Mouse (Mus musculus) mouse trophoblast stem cell (cell line): ENCODE results near the gene Paqr7.

Experiments used
- in situ Hi-C, 2 experiments: fragments of 300-500 bp; cut with MseI, MboI; formaldehyde crosslinking; loops; 2 replicates in 1 of 2; 3 replicates in 1 of 2; pipeline ENCODE4 v1.15.1; 2025

Gene Paqr7

DNA sequence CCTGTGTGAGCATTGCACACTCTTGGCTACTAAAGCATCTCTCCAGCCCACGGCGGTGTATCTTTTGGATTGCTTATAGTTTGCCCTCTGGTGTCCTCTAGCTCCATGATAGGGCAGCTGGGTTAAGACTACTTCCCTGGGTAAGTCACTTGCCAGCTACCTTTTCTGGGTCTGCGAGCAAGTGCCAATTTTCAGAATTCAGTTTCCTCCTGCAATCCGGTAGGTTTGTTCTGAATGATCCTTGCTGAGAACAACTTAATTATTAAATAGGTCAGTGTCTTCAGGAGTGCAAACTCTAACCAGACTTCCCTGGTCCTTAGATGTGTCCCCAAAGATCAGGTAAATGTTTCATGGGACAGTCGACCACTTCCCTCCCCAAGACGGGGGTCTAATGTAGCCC, 4.6 kb downstream of the Paqr7 start:
- in situ Hi-C loops, result no loop called here

DNA sequence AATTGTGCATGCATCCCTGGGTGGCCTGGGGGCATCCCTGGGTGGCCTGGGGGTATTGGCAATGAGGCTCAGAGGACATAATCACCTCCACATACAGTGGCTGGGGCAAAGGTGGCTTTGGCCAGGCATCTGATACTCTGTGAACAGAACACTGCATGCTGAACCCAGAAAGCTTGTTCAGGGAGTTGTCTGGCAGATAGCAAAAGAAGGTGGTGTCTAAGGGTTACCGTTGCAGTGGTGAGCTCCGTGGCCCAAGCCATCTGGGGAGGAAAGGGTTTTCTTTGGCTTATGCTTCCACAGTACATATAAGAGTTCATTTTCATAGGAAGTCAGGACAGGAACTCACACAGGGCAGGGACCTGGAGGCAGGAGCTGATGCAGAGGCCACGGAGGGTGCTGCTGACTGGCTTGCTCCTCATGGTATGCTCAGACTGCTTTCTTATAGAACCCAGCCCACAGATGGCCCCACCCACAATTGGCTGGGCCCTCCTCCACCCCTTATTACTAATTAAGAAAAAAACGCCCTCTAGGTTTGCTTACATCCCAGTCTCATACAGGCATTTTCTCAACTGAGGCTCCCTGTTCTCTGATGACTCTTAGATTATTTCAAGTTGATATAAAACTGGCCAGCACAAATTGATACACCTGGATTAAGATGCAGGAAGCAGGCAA, 7.3 kb downstream of the Paqr7 start:
- in situ Hi-C loops, result no loop called here

DNA sequence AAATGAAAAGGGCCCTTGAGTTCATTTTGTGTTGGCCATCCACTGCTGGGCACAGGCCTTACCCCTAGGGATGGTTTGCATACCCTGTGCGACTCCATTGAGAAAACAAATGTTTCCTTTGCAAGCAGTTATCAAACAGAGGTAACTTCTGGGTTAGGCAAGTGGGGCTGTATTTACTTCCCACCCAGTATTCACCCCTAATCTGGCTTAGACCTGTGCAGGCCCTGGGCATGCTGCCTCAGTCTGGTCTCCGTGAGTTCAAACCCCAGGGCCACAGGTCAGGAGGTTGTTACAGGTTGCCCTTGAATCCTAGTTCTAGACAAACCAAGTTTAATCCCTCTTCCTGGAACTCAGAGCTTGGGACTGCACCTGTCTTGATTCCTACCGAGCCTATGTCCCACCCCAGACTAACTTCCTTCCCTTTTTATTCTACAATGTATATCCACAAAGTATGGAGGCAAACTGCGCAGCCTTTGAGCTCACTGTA, 8.8 kb downstream of the Paqr7 start:
- in situ Hi-C loops, result no loop called here

DNA sequence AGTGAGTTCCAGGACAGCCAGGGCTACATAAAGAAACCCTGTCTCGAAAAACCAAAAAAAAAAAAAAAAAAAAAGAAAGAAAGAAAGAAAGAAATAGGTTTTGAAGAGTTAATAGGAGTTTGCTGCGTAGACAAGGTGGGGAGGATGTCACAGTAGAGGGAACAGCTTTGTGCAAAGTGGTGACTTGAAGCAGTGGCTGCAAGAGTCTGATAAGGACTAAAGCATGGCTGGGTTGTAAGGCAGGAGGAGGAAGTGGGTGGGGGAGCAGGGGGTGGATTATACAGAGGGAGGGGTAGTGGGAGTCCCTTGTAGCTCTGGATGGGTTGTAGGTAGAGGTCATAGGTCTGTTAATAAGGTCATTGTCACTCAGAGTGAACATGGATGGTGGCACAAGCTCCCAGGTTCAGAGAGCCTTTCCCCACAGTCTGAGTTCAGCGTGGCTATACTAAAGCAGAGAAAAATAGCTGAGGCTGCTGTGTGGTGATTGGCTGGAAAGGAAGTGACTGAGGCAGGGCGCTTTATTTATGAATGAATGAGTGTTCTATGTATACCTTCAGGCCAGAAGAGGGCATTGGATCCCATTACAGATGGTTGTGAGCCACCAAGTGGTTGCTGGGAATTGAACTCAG, 9.6 kb downstream of the Paqr7 start:
- in situ Hi-C loops, result no loop called here

DNA sequence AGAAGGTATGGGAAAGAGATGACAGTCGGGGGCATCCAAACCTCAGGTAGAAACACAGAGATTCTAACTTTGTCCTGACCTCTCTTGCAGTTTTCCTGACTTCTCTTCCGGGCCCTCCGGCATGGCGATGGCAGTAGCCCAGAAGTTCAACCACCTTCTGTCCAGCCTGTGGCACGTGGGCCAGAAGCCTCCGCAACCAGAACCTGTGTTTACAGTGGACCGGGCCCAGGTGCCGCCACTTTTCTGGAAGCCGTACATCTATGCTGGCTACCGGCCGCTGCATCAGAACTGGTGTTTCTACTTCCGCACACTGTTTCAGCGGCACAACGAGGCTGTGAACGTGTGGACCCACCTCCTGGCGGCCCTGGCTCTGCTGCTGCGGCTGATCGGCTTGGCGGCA, 10.2 kb downstream of the Paqr7 start:
- in situ Hi-C loops, result no loop called here

DNA sequence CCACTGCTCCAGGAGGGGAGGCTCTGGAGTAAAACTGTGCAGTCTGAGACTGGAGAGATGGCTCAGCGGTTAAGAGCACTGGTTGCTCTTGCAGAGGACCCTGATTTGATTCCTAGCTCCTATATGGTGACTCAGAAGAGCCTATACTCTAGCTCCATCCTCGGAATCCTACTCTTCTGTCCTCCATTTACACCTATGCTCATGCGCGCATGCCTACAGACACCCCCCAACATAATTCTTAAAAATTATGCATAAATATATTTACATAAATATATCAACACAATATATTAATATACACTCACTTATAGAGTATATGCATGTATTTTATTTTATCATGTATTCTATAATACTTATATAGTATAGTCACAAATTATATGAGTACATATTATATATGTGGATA, 13.9 kb downstream of the Paqr7 start:
- in situ Hi-C loops, result no loop called here

DNA sequence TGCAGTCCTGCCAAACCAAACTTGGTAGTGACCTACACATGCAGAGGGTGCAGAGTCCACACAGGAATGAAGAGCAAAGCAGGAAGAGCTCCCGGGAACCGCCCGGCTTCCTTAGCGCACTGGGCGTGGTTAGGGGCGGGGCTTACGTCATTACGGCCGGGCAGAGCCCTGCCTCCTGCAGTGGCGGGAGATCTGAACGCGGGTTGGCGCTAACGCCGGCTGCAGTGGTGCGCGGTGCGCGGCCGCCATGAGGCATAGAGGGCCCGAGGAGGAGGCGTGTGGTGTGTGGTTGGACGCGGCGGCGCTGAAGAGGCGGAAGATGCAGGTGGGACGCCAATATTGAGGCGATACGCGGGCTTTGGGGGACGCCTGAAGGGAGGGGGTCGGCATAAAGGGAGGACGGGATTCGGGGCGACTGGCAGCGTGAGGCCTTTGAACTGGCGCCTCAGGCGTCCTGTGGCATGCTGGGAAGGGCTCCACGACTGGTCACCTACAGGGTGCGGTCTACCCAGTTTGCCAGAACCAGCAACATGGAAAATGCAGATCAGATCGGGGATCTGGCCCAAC, 14.4 kb downstream of the Paqr7 start, which contains the start of gene Aunip:
Aunip (plus strand) TSS at position 155 of the 567 bp plus-strand sequence.
- in situ Hi-C loops, result no loop called here

DNA sequence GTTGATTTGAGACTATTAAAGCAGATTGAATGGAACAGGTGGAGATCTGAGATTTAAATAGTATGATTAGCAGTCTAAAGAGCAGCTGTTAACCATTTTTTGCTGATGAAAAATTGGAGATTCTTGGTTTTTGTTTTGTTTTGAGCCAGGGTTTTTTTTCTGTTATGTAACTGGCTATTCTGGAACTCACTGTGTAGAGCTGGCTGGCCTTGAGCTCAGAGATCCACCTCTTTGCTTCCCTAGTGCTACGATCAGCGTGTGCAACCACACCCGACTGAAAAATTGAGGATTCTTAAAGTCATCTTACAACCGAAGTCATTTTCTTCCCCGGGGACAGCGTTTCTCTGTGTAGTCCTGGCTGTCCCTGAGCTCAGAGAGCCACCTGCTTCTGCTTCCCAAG, 15.2 kb downstream of the Paqr7 start:
- in situ Hi-C loops, result no loop called here

DNA sequence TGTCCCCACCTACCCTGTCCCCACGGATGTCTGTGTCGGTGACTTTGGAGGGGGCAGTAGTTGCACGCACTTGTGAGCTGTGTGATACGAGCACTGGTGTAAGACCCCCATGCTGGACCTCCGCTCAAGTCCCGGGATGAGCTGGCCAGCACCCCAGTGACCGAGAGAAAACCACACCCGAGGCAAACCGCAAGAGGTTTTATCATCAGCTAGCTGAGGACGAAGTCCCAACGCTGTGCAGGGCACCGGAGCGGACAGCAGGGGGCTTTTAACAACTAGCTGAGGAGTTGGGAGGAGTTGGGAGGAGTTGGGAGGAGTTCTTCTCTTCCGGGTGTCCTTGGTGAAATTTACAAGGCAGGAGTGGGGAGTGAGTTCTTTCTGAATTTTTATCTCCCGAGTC, 16.3 kb downstream of the Paqr7 start:
- in situ Hi-C loops, result no loop called here

DNA sequence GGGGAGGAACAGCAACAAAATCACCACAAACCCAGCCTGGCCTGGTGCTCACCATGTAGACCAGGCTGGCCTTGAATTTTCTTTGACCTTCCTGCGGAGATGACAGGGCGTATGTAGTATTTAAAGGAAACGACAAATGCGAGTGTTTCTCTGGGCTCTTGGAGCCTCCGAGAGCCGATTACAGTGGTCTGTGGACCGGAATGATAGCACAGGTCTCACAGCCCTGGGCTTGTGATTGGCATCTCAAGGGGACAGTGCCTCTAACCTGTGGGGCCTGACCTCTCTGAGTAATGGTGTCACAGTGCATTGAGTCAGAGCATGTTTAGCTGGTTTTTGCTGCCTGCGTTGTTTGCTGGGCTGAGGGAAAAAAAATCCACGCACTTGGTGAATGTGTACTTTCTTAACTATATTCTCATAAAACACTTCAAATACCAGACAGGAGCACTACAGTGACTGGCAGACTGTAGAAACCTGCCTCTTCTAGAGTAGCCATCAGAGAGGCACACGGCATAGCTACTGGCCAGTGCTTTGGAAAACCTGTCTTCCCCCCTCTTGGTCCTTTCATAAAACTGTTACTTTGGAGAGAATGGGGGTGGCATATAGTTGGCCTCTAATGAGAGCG, 17.9 kb downstream of the Paqr7 start:
- in situ Hi-C loops, result no loop called here

DNA sequence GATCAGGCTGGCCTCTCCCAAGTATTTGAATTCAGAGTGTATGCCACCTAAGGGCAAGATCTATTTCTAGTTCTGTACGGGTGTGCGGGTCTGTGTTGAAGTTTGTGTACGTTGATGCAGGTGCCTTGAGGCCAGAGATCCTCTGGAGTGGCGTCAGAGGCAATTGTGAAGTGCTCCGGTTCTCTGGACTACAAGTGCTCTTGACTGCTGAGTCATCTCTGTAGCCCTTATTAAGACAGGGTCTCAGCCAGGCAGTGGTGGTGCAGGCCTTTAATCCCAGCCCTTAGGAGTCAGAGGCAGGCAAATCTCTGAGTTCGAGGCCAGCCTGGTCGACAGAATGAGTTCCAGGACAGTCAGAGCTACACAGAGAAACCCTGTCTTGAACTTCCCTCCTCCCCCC, 19.1 kb downstream of the Paqr7 start:
- in situ Hi-C loops, result no loop called here

DNA sequence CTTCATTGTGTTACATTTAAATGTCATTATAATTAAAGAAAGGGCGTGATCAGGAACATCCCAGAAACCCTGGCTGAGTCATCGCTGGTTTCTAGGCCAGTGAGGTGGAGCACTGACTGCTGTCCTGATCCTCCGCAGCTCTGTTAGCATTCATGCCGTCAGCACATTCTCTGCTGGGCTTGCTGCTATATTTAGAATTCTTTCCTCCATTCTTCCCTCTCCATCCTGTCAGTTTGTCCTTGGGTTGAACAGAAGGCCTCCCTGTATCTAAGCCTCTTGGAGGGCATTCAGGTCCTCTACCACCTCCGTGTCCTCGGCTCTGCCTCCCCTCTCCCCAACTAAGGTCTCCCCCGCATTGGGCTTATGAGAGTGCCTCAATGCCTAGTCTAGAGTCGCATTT, 20.5 kb downstream of the Paqr7 start:
- in situ Hi-C loops, result no loop called here

DNA sequence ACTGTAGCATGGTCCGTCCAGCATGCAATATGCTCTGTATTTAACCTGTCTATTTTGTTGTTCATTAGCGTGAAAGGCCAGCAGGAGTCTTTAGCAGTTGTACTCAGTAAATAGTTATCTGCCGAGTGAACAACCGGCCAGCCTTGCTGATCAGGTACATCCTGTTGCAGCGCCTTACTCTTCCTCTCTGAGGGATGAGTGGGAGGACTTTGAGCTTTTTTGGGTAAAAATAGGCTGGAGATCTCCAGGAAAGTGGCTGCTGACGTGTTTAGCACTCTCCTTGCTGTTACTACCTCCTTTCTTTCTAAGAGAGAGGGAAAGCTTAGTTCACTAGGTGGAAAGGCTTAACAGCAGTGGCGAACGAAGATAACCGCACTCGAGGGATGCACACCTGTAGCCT, 21.2 kb downstream of the Paqr7 start:
- in situ Hi-C loops, result no loop called here

DNA sequence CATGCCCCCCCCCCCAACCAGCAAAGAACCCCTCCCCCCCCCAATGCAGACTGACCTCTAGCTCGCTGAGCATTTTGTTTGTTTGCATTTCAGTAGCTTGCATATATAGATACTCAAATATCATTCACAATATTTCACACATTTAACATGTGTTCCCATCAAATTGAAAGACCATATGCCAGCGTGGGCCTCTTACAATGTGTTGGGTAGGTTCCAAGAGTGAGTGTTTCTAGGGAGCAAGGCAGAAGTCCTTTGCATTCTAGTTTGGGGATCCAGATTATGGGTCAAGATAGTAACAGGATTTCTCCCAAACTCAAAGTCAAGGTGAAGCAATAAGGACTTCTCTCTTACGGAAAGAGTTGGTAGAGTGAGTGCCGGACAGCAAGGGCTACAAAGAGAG, 22.0 kb downstream of the Paqr7 start:
- in situ Hi-C loops, result no loop called here

DNA sequence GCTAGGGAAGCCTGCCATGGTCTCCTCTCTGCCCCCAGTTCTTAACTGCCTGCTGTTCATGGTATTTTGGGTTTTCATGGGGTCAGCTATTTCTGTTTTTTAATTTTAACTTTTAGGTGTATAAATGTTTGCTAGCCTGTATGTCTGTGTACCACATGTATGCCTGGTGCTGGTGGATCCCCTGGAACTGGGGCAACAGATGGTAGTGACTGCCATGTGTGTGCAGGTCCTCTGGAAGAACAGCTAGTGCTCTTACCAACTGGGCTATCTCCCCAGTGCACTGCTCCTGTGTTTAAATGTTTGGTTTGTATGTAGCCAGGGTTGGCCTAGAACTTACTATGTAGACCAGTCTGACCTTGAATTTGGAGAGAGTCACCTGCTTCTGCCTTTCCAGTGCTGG, 22.8 kb downstream of the Paqr7 start:
- in situ Hi-C loops, result no loop called here

DNA sequence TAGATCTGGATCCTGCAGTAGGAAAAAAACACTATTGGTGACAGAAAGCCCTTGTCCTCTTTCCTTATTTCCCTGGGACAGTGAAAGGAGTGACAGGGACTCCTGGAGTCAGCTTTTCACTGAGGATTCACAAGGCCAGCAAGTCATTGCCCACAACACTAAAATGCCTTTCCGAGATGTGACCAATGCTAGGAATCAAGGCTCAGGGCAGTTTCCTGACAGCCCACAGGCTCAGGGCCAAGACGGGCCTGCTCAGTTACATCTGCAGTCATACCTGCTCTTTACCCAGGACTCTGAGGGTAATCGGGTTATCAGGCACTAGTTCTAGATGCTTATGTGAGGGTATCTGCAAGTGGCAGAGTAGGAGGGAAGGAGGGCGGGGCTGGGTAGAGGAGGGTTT, 26.9 kb downstream of the Paqr7 start:
- in situ Hi-C loops, result no loop called here

DNA sequence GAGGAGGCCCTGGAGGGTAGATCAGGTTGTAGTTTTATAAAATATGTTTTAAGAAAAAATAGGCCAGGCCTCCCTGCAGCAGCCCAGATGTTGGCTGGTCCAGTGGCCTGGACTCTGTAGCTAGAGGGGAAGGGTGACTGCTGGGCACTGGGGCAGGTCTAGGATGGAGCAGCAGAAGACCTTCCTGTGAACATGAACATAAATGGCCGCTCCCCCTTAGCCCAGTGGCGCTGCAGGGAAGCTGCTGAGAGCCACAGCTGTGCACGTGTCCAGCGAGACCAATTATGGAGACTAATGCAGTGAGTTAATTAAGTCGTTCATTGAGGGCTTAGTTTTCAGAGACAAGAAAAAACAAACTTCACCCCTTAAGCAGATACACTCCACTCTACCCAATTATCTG, 29.3 kb downstream of the Paqr7 start:
- in situ Hi-C loops, result no loop called here

DNA sequence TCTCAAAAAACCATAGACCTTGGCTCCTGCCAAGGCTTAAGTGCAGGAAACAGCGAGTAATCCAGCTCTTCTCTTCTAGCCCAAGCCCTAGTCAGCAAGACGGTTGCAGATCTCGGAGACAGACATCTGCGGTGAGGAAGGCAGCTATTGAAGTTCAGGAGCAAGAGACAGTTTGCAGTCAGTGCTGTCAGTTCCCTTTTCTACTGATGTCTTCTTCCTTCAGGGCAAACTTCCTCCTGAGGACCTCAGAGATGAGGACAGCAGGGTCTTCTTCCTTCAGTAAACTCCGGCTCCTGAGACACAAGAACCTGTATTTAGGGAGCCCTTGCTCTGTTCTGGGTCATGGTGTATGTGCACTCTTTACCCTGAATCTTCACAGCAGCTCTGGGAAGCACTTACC, 29.7 kb downstream of the Paqr7 start:
- in situ Hi-C loops, result no loop called here

DNA sequence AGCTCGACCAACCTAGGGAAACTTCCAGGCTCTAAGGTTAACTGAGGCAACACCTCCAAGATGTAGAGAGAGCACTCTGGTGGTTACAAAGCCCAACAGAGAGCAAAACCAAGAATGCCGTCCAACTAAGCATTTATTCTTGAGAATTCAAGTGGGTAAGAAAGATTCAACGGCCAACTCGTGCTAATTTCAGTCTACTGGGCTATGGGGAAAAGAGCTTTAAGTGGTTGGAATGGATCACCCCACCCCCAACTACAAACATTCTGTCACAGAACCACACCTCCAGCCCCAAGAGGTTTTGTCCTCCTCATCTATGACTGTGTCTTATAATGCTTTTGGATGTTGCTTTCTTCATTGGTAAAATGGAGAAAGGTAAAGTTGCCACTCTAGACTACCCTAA, 36.4 kb downstream of the Paqr7 start:
- in situ Hi-C loops, result no loop called here

DNA sequence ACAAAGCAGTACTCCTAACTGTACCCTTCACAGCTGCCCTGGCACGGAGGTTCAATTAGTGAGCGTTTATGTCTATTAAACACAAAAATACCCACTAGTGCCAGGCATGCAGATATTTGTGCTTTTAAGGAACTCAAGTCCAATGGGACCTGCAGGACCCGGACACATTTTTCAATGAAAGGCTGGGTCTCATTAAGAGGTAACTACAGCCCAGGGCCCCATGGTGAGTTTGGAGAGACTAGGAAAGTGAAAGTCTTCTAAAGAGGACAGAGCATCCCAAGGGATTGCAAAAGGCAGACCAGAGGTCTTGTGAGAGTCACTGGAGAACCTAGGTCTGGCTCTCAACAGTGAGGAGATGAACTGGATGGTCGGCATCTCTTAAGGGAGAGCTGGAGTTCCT, 36.9 kb downstream of the Paqr7 start:
- in situ Hi-C loops, result no loop called here

DNA sequence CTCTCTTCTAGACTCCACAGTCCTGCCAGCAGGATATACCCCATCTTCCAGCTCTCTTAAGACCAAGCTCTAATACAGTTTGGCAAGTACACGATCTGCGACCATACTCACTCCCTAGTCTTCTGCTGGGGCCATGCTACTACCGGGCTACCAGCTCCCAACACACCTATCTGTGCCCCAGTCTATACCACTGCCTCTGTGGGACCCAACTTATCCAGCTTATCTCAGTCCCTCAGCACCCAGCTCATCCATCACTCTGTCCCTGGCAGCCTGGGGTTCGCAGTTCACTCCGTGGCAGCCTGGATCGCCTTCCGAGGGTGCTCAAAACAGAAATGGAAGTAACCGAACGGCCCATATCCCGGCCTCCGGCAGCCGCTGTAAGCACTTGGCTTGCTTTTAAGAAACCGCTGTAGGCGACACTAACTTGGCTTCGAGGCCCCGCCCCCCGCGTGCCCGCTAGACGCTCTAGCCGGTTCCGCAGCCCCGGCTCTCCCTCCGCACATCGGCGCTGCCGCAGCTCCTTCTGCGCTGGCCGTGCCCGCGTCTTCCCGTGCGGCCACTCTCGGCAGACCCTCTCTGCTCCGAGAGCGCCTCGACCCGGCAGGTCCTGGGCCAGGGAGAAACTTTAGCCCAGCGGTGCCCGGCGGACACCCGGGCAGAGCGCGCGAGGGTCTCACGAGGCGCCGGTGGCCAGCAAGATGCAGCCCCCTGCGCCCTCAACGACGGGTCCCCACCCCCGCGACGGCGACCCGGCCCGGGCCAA, 37.8 kb downstream of the Paqr7 start:
- in situ Hi-C loops, result no loop called here
